Mouse (Mus musculus) neural tube, embryonic 13.5 days (tissue): ENCODE data around the gene Tnk2. TPM values are rescaled to one million over a fixed set of nuclear protein-coding genes. Genes with fewer than 3 reads are reported as not detected.
A peak's percentile ranks its signal among the peaks of the same experiment; 100 is the strongest.
"Not testable (repeated sequence)": the region's sequence is repeated elsewhere in the genome, so short reads cannot be mapped to it uniquely, and the experiment has no call there.

Source experiments
- ATAC-seq: fragments of 200-750 bp; cut with Nextera tagmentation; 2 replicates; pipeline ENCODE4 v1.8.0; 2017; ENCODE audit warnings: low read depth, mild to moderate bottlenecking, moderate TSS enrichment, moderate library complexity
- H3K27ac ChIP-seq: fragments of 300-500 bp; sonication (generic); replicated peaks from 2 replicates; pipeline ENCODE4 v1.5.1; 2015; ENCODE audit warnings: moderate library complexity, mild to moderate bottlenecking, inconsistent platforms
- H3K27me3 ChIP-seq: fragments of 300-500 bp; sonication (generic); 2 replicates; pipeline ENCODE4 v1.6.1; 2015; ENCODE audit warnings: mild to moderate bottlenecking, inconsistent platforms
- H3K36me3 ChIP-seq: fragments of 300-500 bp; sonication (generic); 2 replicates; pipeline ENCODE4 v1.6.1; 2015; ENCODE audit warnings: mild to moderate bottlenecking, inconsistent platforms
- H3K4me1 ChIP-seq: fragments of 300-500 bp; sonication (generic); replicated peaks from 2 replicates; pipeline ENCODE4 v1.6.1; 2015; ENCODE audit warnings: inconsistent platforms
- H3K4me2 ChIP-seq: fragments of 300-500 bp; sonication (generic); 2 replicates; pipeline ENCODE4 v1.6.1; 2015; ENCODE audit warnings: inconsistent platforms, mild to moderate bottlenecking, moderate library complexity
- H3K4me3 ChIP-seq: fragments of 300-500 bp; sonication (generic); 2 replicates; pipeline ENCODE4 v1.5.1; 2015; ENCODE audit warnings: mild to moderate bottlenecking, inconsistent platforms
- H3K9ac ChIP-seq: fragments of 300-500 bp; sonication (generic); 2 replicates; pipeline ENCODE4 v1.6.1; 2015; ENCODE audit warnings: moderate library complexity, mild to moderate bottlenecking, inconsistent platforms
- H3K9me3 ChIP-seq: fragments of 300-500 bp; sonication (generic); 2 replicates; pipeline ENCODE4 v1.6.1; 2016; ENCODE audit warnings: inconsistent platforms
- WGBS: fragments of 180-500 bp; shearing (Covaris S2); methylation state at CpG from one replicate; pipeline ENCODE4 v1.1.7; 2015; 5-methylcytosine and 5-hydroxymethylcytosine counted together
- polyA plus RNA-seq: library from polyadenylated mRNA; unstranded; fragments of >200 nt; fragmentation: Nextera tagmentation; extraction: Ambion mirVana; gene quantifications from 2 replicates; pipeline ENCODE4 v1.2.1, GENCODE M21; 2015

Tnk2 gene
- polyA plus RNA-seq, 1 experiment from 2014 or later: 21.4 TPM

DNA sequence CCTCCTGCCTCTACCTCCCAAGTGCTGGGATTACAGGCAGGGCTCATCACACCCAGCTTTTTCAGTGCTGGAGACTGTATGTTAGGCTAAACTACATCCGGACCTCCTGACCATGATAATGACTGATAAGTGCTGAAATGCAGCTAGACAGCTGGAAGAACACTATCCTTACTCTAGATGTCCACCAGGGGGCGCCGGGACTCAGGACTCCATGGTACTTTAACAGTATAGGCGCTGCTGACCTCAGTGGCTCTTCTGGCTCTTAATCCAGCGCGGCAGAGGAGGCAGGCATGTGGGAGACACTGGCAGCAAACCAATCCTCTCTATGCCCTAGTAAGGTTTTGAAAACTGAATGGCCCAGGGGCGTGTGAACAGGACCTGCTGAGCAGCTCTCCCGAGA, 5.2 kb upstream of the Tnk2 start:
- no peak overlapping the region for H3K9ac ChIP-seq
- no peak overlapping the region for H3K4me2 ChIP-seq
- H3K9me3 ChIP-seq: no peaks in the 10 kb centered on the region
- no peak overlapping the region for H3K4me3 ChIP-seq
- peak; percentile 58 for ATAC-seq
- no peaks in the 10 kb centered on the region for H3K36me3 ChIP-seq
- no peaks in the 10 kb centered on the region for H3K27me3 ChIP-seq
- 7% methylated on average over 8 of the region's 8 CpGs for WGBS
- peaks cover 16% of the 10 kb centered on the region; the same call in 1 of the 2 replicates for H3K4me1 ChIP-seq
- no peak overlapping the region for H3K27ac ChIP-seq

DNA sequence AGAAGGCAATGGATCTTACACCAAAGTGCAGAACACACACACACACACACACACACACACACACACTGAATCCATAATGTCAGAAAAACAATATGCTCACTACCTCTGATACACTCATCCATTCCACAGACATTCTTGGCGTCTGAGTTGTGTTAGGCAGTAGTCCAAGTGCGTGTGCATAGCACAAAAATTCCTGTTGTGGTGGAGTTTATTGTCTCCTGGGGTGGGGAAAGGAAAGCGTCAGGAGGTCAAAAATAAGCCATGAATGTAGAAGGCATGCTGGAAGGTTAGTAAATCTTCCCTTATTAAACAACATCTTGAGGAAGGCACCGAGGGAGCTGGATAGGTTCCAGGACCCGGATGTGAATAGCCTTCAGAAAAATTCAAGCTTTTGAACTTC, 3.6 kb upstream of the Tnk2 start:
- Histone ChIP-seq H3K4me1 (peaks cover 23% of the 10 kb centered on the region), H3K27me3 (no peaks in the 10 kb centered on the region), H3K9ac (no peak overlapping the region), H3K4me2 (no peak overlapping the region), H3K4me3 (no peak overlapping the region), H3K27ac (no peak overlapping the region), H3K36me3 (no peaks in the 10 kb centered on the region), H3K9me3 (no peaks in the 10 kb centered on the region)
- no peak for ATAC-seq
- WGBS: 69% methylated on average over 5 of the region's 5 CpGs

DNA sequence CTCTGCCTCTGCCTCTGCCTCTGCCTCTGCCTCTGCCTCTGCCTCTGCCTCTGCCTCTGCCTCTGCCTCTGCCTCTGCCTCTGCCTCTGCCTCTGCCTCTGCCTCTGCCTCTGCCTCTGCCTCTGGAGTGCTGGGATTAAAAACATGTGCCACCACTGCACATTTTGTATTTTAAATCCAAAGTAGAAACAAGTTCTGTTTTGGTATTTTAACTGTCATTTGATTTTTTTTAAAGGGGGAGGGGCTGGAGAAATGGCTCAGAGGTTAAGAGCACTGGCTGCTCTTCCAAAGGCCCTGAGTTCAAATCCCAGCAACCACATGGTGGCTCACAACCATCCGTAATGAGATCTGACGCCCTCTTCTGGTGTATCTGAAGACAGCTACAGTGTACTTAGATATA, 3.0 kb upstream of the Tnk2 start:
- H3K4me2 ChIP-seq, H3K4me3 ChIP-seq, H3K36me3 ChIP-seq, H3K9me3 ChIP-seq, H3K27me3 ChIP-seq, H3K27ac ChIP-seq, ATAC-seq, H3K9ac ChIP-seq: not testable (repeated sequence)
- WGBS: 73% methylated on average over 2 of the region's 2 CpGs
- H3K4me1 ChIP-seq: peaks cover 29% of the 10 kb centered on the region

DNA sequence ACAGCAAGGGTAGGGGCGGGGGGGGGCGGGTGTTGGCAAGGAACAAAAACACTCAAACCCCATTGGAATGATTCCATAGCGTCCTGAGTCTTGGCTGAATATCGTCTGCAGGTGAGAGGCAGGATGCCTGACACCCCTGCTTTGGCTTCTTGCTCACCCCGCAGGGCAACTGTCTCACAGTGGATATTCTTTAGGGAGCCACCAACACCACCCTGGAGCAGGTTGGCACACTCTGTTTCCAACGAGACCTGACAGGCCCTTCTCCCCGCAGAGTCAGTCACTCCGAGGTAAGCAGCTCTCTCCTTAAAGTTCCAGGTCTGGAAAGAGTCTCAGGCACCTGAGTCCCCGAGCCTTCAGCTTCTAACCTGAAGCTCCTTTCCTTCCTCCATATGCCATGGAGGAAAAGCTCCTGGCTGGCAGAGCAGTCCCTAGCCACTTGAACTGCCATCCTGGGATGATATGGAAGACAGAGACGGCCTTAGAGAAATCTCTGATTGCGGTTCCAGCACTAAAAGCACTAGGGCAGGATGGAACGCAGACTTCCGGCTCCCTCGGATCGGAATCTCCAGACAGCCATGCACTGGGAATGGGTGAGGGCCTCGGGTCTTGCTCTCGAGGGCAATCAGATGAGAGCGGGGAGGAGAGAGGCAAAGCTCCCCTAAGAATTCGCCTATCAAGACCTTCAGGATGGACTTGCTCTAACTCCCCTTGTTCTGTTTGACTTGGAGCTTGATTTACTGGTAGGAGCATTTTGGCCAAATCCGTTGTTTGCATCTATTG, 2.0 kb upstream of the Tnk2 start:
- H3K27ac ChIP-seq: peak overlapping the region; percentile 24; the same call in 1 of the 2 replicates

DNA sequence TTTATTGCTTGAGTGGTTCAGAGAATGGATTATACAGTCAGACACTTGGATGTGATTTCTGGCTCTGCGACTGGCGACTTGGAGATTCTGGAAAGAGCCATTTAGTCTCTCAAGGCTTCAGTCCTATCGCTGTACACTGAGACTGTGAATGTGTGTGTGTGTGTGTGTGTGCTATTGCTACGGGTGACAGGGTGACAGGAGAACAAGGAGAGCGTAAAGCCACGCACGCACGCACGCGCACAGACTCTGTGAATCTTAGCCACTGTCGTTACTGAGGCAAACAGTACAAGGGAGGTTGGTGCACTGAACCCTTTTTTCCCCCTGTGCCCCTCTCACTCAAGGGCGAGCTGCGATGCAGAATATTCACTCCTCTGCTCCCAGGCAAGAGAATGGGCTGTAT, 1.4 kb upstream of the Tnk2 start:
- ATAC-seq: no peak
- peak overlapping the region; percentile 24; the same call in 1 of the 2 replicates for H3K27ac ChIP-seq
- no peak overlapping the region for H3K4me3 ChIP-seq
- H3K4me2 ChIP-seq: 0 out of 2 replicates have a peak overlapping the region, but pooled peaks have one; percentile 1
- no peak overlapping the region for H3K9ac ChIP-seq
- WGBS: 52% methylated on average over 13 of the region's 13 CpGs
- peaks cover 37% of the 10 kb centered on the region for H3K4me1 ChIP-seq
- H3K9me3 ChIP-seq: no peaks in the 10 kb centered on the region
- H3K27me3 ChIP-seq: no peaks in the 10 kb centered on the region
- H3K36me3 ChIP-seq: no peaks in the 10 kb centered on the region

More for the DNA sequence above, 2.0 kb upstream of the Tnk2 start:
- 60% methylated on average over 20 of the region's 20 CpGs for WGBS
- Histone ChIP-seq H3K36me3 (no peaks in the 10 kb centered on the region), H3K9ac (no peak overlapping the region), H3K4me2 (0 out of 2 replicates have a peak overlapping the region, but pooled peaks have one; percentile 1), H3K4me1 (peaks cover 37% of the 10 kb centered on the region), H3K4me3 (no peak overlapping the region), H3K27me3 (no peaks in the 10 kb centered on the region), H3K9me3 (no peaks in the 10 kb centered on the region)
- ATAC-seq: no peak

DNA sequence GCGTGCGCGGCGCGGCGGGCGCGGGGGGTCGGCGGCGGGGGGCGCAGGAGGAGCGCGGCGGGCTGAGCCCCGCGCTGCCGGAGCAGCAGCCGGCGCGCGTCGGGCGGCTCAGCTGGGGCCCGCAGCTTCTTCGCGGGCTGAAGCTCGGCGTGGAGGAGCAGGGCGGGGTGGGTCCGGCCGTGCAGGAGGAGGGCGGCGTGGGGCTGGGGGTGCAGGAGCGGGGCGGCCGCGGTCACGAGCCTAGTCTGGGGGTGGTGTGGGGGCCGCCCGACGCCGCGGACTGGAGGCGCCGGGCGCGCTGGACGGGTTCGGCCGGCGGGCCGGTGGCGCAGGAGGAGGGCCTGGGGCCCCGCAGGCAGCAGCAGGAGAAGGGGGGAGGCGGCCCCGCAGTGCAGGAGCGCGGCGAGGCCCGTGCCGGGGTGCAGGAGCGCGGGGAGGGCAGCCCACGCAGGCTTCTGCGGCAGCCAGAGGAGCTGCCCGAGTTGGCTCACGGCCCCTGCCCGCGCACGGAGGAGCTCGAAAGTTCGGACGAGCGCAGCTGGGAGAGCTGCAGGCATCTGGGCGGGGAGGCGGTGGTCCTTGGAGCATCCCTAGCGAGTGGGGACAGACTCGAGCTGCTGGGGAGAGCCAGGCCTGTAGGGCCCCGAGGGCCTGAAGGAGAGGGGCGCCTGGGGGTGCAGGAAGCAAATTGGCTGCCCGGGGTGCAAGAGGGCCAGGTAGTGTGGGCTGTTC, 561 bp downstream of the Tnk2 start:
- peak overlapping the region; percentile 95 for H3K4me3 ChIP-seq
- no peaks in the 10 kb centered on the region for H3K9me3 ChIP-seq
- peak overlapping the region; percentile 96 for H3K9ac ChIP-seq
- peak overlapping the region; percentile 90 for H3K27ac ChIP-seq
- H3K4me1 ChIP-seq: peaks cover 38% of the 10 kb centered on the region
- no peaks in the 10 kb centered on the region for H3K36me3 ChIP-seq
- ATAC-seq: peak; percentile 74
- under 1% methylated on average over 39 of the region's 82 CpGs for WGBS
- H3K27me3 ChIP-seq: no peaks in the 10 kb centered on the region
- H3K4me2 ChIP-seq: peak overlapping the region; percentile 92

DNA sequence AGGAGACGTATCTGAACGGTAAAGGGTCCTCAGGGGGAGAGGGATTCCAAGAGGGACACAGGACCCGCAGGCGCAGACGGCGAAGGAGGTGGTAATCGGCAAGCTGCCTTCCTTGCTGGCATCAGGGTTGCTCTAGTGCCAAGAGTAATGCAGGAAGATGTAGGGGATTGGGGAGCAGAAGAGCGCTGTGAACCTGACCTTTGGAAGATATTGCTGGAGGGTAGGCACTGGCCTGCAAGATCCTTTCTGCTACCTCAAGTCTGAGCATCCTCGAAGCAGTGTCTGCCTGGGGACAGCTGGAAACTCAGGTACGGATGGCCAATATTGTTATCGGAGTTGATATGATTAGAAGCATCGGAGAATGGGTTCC, 1.1 kb downstream of the Tnk2 start:
- WGBS: 14% methylated on average over 12 of the region's 12 CpGs
- H3K9ac ChIP-seq: peak overlapping the region; percentile 96
- H3K4me2 ChIP-seq: peak overlapping the region; percentile 92
- peak overlapping the region; percentile 90 for H3K27ac ChIP-seq
- H3K4me3 ChIP-seq: peak overlapping the region; percentile 95
- no peaks in the 10 kb centered on the region for H3K36me3 ChIP-seq
- no peaks in the 10 kb centered on the region for H3K27me3 ChIP-seq
- peaks cover 38% of the 10 kb centered on the region for H3K4me1 ChIP-seq
- H3K9me3 ChIP-seq: no peaks in the 10 kb centered on the region
- ATAC-seq: peak; percentile 9

DNA sequence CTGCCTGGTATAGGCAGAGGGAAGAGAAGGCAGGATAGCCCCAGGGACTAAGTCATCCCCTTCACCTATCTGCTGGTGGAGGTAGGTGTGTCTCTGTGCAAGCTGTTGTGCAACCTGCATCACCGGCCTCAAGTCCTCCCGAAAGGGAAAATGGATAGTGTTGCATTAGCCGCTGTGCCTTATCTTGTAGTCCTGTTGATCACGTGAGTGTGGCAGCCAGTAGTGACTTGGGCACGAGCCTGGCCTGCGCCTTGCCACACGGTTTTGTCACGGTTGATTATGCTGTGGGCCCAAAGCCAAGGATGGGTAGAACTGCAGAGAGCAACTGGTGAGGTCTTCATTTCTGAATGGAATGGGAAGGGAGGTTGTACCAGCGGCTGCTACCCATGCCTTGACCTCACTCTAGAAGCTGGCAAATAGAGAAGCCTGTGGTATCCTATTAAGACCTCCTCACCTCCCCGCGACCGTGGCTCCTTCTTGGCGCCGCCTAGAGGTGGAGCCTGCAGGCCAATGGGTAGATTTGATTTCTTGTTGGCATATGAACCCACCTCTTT, 1.8 kb downstream of the Tnk2 start:
- Histone ChIP-seq H3K4me1 (peaks cover 38% of the 10 kb centered on the region), H3K4me2 (peak overlapping the region; percentile 92), H3K27me3 (no peaks in the 10 kb centered on the region), H3K4me3 (peak overlapping the region; percentile 95), H3K9me3 (no peaks in the 10 kb centered on the region), H3K36me3 (no peaks in the 10 kb centered on the region), H3K27ac (peak overlapping the region; percentile 90; the same call in 1 of the 2 replicates), H3K9ac (peak overlapping the region; percentile 96)
- peak; percentile 44 for ATAC-seq
- WGBS: 13% methylated on average over 14 of the region's 14 CpGs

DNA sequence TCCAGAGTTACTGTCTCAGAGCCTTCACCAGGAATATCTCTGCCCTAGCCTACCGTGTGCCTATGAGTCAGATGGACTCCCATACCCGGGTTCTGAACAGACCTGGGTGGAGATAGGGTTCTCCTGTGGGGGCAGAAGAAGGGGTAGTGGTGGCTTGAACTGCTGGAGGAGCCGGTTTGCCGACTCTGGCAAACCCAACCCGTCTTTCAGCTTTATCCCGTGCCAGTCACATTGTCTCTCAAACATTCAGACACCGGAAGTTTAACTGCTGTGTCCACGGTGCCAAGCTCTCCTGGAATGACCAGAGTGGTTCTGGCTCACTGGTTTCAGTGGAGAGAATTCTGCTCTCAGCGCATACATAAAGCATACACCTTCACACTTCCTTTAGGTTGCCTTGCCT, 2.3 kb downstream of the Tnk2 start:
- 83% methylated on average over 9 of the region's 9 CpGs for WGBS
- Histone ChIP-seq H3K4me1 (peaks cover 38% of the 10 kb centered on the region), H3K27ac (no peak overlapping the region), H3K9me3 (no peaks in the 10 kb centered on the region), H3K9ac (peak overlapping the region; percentile 96; the same call in 1 of the 2 replicates), H3K4me2 (peak overlapping the region; percentile 92), H3K27me3 (no peaks in the 10 kb centered on the region), H3K36me3 (no peaks in the 10 kb centered on the region), H3K4me3 (peak overlapping the region; percentile 95)
- ATAC-seq: no peak

DNA sequence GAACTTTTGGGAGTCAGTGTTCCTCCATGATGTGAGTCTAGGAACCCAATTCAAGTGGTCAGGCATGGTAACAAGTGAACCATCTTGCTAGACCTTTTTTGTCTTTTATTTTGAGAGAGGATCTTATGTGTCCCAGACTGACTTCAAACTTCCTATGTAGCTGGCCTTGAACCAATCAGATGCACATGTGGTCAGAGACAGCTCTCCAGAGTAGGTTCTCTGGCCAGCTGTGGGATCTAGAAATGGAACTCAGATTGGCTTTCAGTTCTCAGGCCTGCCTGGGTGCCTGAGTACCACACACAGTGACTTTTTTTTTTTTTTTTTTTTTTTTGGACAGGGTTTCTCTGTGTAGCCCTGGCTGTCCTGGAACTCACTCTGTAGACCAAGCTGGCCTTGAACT, 4.0 kb downstream of the Tnk2 start:
- Histone ChIP-seq H3K4me1 (peaks cover 25% of the 10 kb centered on the region), H3K4me3 (no peak overlapping the region), H3K4me2 (no peak overlapping the region), H3K27me3 (no peaks in the 10 kb centered on the region), H3K9ac (no peak overlapping the region), H3K9me3 (no peaks in the 10 kb centered on the region), H3K36me3 (no peaks in the 10 kb centered on the region), H3K27ac (no peak overlapping the region)
- ATAC-seq: no peak

DNA sequence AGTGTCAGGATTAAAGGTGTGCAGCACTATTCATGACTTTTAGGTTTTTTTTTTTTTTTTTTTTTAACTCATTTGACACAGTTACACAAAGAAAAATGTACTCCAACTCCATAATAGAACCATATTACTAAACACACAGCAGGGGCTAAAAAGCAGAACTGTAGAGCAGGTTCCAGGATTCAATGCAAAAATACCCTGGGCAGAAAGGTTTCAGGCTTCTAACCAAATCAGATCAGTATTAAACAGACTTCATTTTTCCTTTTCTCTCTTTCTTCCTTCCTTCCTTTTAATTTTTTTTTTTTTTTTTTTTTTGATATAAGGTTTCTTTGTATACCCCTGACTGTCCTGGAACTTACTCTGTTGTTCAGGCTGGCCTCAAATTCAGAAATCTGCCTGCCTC, 6.8 kb downstream of the Tnk2 start:
- no peak for ATAC-seq

DNA sequence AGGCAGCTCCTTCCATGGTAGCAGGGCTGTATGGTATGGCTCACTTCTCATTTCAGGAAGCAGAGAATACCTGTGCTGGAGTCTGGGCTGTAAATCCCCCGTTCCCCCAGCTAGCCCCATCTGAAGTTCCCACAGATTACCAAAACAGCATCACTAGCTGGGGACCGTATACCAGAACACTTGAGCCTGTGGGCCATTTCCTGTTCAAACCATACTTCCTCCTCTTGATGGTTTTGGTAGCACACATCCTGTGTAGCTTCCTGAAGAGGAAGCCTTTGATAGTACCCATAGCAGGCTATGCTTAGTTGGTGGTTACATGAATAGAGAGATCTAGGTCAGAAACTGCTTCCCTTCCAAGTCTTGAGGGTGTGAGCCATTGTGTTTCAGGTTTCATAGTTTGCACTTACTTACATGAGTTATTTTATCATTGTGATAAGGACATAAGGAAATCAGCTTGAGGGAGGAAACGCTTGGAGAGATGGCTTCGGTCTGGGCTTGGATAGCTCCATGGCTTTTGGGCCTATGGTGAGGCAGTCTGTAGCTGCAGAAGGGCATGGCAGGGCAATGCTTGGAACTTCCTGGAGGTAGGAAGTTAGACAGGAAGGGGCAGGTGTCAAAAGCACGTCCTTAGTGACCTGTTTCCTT, 7.4 kb downstream of the Tnk2 start:
- Histone ChIP-seq H3K9ac (no peak overlapping the region), H3K9me3 (no peaks in the 10 kb centered on the region), H3K4me2 (no peak overlapping the region), H3K4me3 (no peak overlapping the region), H3K27ac (no peak overlapping the region), H3K36me3 (no peaks in the 10 kb centered on the region), H3K27me3 (no peaks in the 10 kb centered on the region), H3K4me1 (peaks cover 16% of the 10 kb centered on the region)
- WGBS: 87% methylated on average over 5 of the region's 5 CpGs
- no peak for ATAC-seq

More for the DNA sequence above, 6.8 kb downstream of the Tnk2 start:
- Histone ChIP-seq H3K9me3 (no peaks in the 10 kb centered on the region), H3K4me1 (peaks cover 21% of the 10 kb centered on the region), H3K4me3 (no peak overlapping the region), H3K27me3 (no peaks in the 10 kb centered on the region), H3K4me2 (no peak overlapping the region), H3K27ac (no peak overlapping the region), H3K9ac (no peak overlapping the region), H3K36me3 (no peaks in the 10 kb centered on the region)
